Mouse (Mus musculus) liver, adult 2 months (tissue): ENCODE measurements at regions not wholly inside any gene's neighbourhood (a gene's known extent, or its start where the extent isn't known, plus 50 kb on each side); places are given as distances from the start of the nearest gene placed in this dataset.

ENCODE experiments used
- CTCF ChIP-seq: fragments of 200-500 bp; IDR thresholded peaks from 2 replicates; pipeline ENCODE4 v1.5.1; 2011; ENCODE audit warnings: low read depth, low read length, control low read depth
- POLR2A ChIP-seq: fragments of 200-500 bp; IDR thresholded peaks from 2 replicates; pipeline ENCODE4 v1.6.1; 2011; ENCODE audit warnings: low read length, control low read depth; ENCODE audit not compliant: insufficient read depth; ENCODE audit errors: extremely low read depth

- TF ChIP-seq CTCF (no peak), POLR2A (no peak)
Measured at GRCm38 (mm10) chr16:25490847-25491246, 192.7 kb upstream of the Trp63 start.
